Mouse (Mus musculus) MEL (cell line): ENCODE results near the gene Hs3st5. TPM values are rescaled to one million over a fixed set of nuclear protein-coding genes. Genes with fewer than 3 reads are reported as not detected.

ENCODE experiments used
- DNase-seq: peaks from one replicate; pipeline ENCODE4 v3.0.0; 2011; ENCODE audit warnings: low read depth, low spot score
- H3K27ac ChIP-seq: 2 replicates; pipeline ENCODE4 v1.5.1; 2012; ENCODE audit warnings: low read depth, mild to moderate bottlenecking, control low read depth, low read length, moderate library complexity; ENCODE audit not compliant: control insufficient read depth
- H3K27me3 ChIP-seq, 2 experiments: fragments of 150-350 bp in 1 of 2; sonication (generic) in 1 of 2; 2 replicates each; pipeline ENCODE4 v1.6.1; 2012; ENCODE audit warnings: low read length in 2 of 2, mild to moderate bottlenecking in 2 of 2, improper control_type of control experiment in 1 of 2, moderate library complexity in 1 of 2; ENCODE audit not compliant: insufficient read depth in 2 of 2, control insufficient read depth in 1 of 2
- H3K36me3 ChIP-seq, 2 experiments: 2 replicates each; pipeline ENCODE4 v1.6.1; 2012 to 2014; ENCODE audit warnings: low read length in 2 of 2, improper control_type of control experiment in 1 of 2, inconsistent platforms in 1 of 2, mild to moderate bottlenecking in 1 of 2; ENCODE audit not compliant: insufficient read depth in 2 of 2, control insufficient read depth in 1 of 2
- H3K4me1 ChIP-seq, 2 experiments: fragments of 150-350 bp in 1 of 2; sonication (generic) in 1 of 2; 2 replicates each; pipeline ENCODE4 v1.6.1; 2012; ENCODE audit warnings: low read length in 2 of 2, improper control_type of control experiment in 1 of 2, mild to moderate bottlenecking in 1 of 2; ENCODE audit not compliant: insufficient read depth in 2 of 2, control insufficient read depth in 1 of 2
- H3K4me3 ChIP-seq, 2 experiments: fragments of 150-350 bp in 1 of 2; sonication (generic) in 1 of 2; 2 replicates each; pipeline ENCODE4 v1.5.1; 2012; ENCODE audit warnings: low read depth in 2 of 2, low read length in 2 of 2, mild to moderate bottlenecking in 2 of 2, moderate library complexity in 2 of 2, control low read depth in 1 of 2, improper control_type of control experiment in 1 of 2; ENCODE audit not compliant: control insufficient read depth in 1 of 2, insufficient read depth in 1 of 2
- H3K79me2 ChIP-seq: 2 replicates; pipeline ENCODE4 v1.6.1; 2012; ENCODE audit warnings: mild to moderate bottlenecking, low read length, moderate library complexity; ENCODE audit not compliant: control insufficient read depth, poor library complexity, insufficient read depth
- H3K9ac ChIP-seq: 2 replicates; pipeline ENCODE4 v1.6.1; 2012; ENCODE audit warnings: low read depth, mild to moderate bottlenecking, control low read depth, low read length, moderate library complexity; ENCODE audit not compliant: control insufficient read depth, poor library complexity, severe bottlenecking
- H3K9me3 ChIP-seq: fragments of 150-350 bp; sonication (generic); replicated peaks from 2 replicates; pipeline ENCODE4 v1.6.1; 2012; ENCODE audit warnings: mild to moderate bottlenecking, low read length, improper control_type of control experiment, moderate library complexity; ENCODE audit not compliant: insufficient read depth
- BHLHE40 ChIP-seq: IDR thresholded peaks from 2 replicates; pipeline ENCODE4 v1.6.1; 2012; ENCODE audit warnings: low read depth, mild to moderate bottlenecking, inconsistent platforms, low read length, improper control_type of control experiment, borderline replicate concordance
- CHD1 ChIP-seq: IDR thresholded peaks from 2 replicates; pipeline ENCODE4 v1.6.1; 2012; ENCODE audit warnings: low read depth, mild to moderate bottlenecking, inconsistent platforms, low read length, improper control_type of control experiment
- CHD2 ChIP-seq: IDR thresholded peaks from 2 replicates; pipeline ENCODE4 v1.6.1; 2011; ENCODE audit warnings: low read length, improper control_type of control experiment
- E2F4 ChIP-seq: IDR thresholded peaks from 2 replicates; pipeline ENCODE4 v1.6.1; 2011; ENCODE audit warnings: low read depth, low read length, improper control_type of control experiment, borderline replicate concordance
- ELF1 ChIP-seq: IDR thresholded peaks from 2 replicates; pipeline ENCODE4 v1.6.1; 2014; ENCODE audit warnings: low read depth, mild to moderate bottlenecking, inconsistent platforms, low read length, improper control_type of control experiment, moderate library complexity
- EP300 ChIP-seq, 2 experiments: IDR thresholded peaks; 2 replicates each; pipeline ENCODE4 v1.6.1; 2011; ENCODE audit warnings: improper control_type of control experiment in 2 of 2, low read length in 2 of 2, low read depth in 1 of 2, mild to moderate bottlenecking in 1 of 2
- GABPA ChIP-seq: IDR thresholded peaks from 2 replicates; pipeline ENCODE4 v1.6.1; 2012; ENCODE audit warnings: low read depth, mild to moderate bottlenecking, inconsistent platforms, low read length, improper control_type of control experiment, moderate library complexity
- GATA1 ChIP-seq: IDR thresholded peaks from 2 replicates; pipeline ENCODE4 v1.6.1; 2011; ENCODE audit warnings: low read depth, low read length, improper control_type of control experiment
- KAT2A ChIP-seq: conservative IDR thresholded peaks from 2 replicates; pipeline ENCODE4 v1.6.1; 2012; ENCODE audit warnings: low read depth, low read length, improper control_type of control experiment, inconsistent platforms
- MAX ChIP-seq: IDR thresholded peaks from 2 replicates; pipeline ENCODE4 v1.6.1; 2011; ENCODE audit warnings: low read length, improper control_type of control experiment
- MEF2A ChIP-seq: IDR thresholded peaks from 2 replicates; pipeline ENCODE4 v1.6.1; 2014; ENCODE audit warnings: low read depth, mild to moderate bottlenecking, inconsistent platforms, low read length, improper control_type of control experiment; ENCODE audit not compliant: poor library complexity, insufficient replicate concordance, severe bottlenecking; ENCODE audit errors: extremely low read depth
- MXI1 ChIP-seq: IDR thresholded peaks from 2 replicates; pipeline ENCODE4 v1.6.1; 2011; ENCODE audit warnings: mild to moderate bottlenecking, low read depth, low read length, improper control_type of control experiment
- MYC ChIP-seq: IDR thresholded peaks from 2 replicates; pipeline ENCODE4 v1.6.1; 2011; ENCODE audit warnings: low read depth, mild to moderate bottlenecking, low read length, improper control_type of control experiment, moderate library complexity
- NELFE ChIP-seq: IDR thresholded peaks from 2 replicates; pipeline ENCODE4 v1.6.1; 2011; ENCODE audit warnings: low read depth, low read length, improper control_type of control experiment
- RCOR1 ChIP-seq: IDR thresholded peaks from 2 replicates; pipeline ENCODE4 v1.6.1; 2012; ENCODE audit warnings: low read depth, mild to moderate bottlenecking, inconsistent platforms, low read length, improper control_type of control experiment
- SMC3 ChIP-seq: IDR thresholded peaks from 2 replicates; pipeline ENCODE4 v1.6.1; 2011; ENCODE audit warnings: low read depth, low read length, improper control_type of control experiment
- TAL1 ChIP-seq: IDR thresholded peaks from 2 replicates; pipeline ENCODE4 v1.6.1; 2012; ENCODE audit warnings: mild to moderate bottlenecking, inconsistent platforms, low read length, moderate library complexity, mixed read lengths
- USF2 ChIP-seq, 2 experiments: IDR thresholded peaks; 2 replicates each; pipeline ENCODE4 v1.6.1; 2011 to 2012; ENCODE audit warnings: improper control_type of control experiment in 2 of 2, low read length in 2 of 2, borderline replicate concordance in 1 of 2, inconsistent platforms in 1 of 2, low read depth in 1 of 2, mild to moderate bottlenecking in 1 of 2; ENCODE audit not compliant: insufficient read depth in 1 of 2
- ZMIZ1 ChIP-seq: IDR thresholded peaks from 2 replicates; pipeline ENCODE4 v1.6.1; 2012; ENCODE audit warnings: low read depth, mild to moderate bottlenecking, inconsistent platforms, low read length, improper control_type of control experiment, moderate library complexity
- ZNF384 ChIP-seq: IDR thresholded peaks from 2 replicates; pipeline ENCODE4 v1.6.1; 2012; ENCODE audit warnings: low read depth, mild to moderate bottlenecking, inconsistent platforms, low read length, improper control_type of control experiment
- polyA plus RNA-seq, 2 experiments: library from polyadenylated mRNA; stranded (reverse) in 1 of 2; unstranded in 1 of 2; fragments of >175 nt in 1 of 2; fragments of >200 nt in 1 of 2; gene quantifications; 2 replicates each; pipeline versions ENCODE4 v1.2.1 to v1.2.4; 2012; ENCODE audit warnings: low replicate concordance in 2 of 2, low read depth in 1 of 2; ENCODE audit not compliant: insufficient read length in 2 of 2, insufficient read depth in 1 of 2, missing spikeins in 1 of 2
- total RNA-seq: library from RNA; depleted of rRNA; stranded (reverse); fragments of 300-350 nt; gene quantifications from 2 replicates; pipeline ENCODE4 v1.2.3, GENCODE M21; 2012

Hs3st5 gene
- total and polyA plus RNA-seq, 3 experiments = not detected

DNA sequence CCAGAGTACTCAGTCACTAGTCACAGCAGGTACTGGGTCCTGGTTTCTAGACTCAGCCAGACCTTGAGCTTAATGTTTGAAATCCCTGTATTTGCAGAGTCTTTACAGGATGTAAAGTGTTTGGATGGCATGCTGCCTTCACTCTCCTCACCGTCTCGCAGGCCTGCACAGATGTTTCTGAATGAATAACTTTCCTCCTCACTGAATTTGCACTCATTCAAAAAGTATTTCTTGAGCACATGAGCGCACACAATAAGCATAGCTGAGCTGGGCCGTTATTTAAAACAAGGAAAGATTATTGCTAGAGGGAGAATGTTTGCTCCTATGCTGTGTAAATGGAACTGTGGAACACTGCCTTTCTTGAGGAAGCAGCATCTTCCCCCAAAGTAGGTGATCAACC, 2.9 kb downstream of the Hs3st5 start:
- TF ChIP-seq BHLHE40 (no peak), MXI1 (no peak), GABPA (no peak), ELF1 (no peak), NELFE (no peak), TAL1 (no peak), EP300 (IDR thresholded peaks at IDR 0.05; ENCODE audit: low read depth in 1 of 2, low read length in 2 of 2) (no peak), ZMIZ1 (no peak), KAT2A (no peak), SMC3 (no peak), GATA1 (no peak), USF2 (IDR thresholded peaks at IDR 0.05; ENCODE audit: borderline replicate concordance in 1 of 2, insufficient read depth in 1 of 2, low read depth in 1 of 2, low read length in 2 of 2) (no peak), CHD2 (no peak)
- no peaks in the 10 kb centered on the region for H3K4me1 ChIP-seq
- H3K9ac ChIP-seq = no peak overlapping the region
- H3K79me2 ChIP-seq = no peaks in the 10 kb centered on the region
- H3K36me3 ChIP-seq = no peaks in the 10 kb centered on the region
- no peak for DNase-seq
- H3K4me3 ChIP-seq = no peak overlapping the region
- H3K9me3 ChIP-seq = no peaks in the 10 kb centered on the region
- H3K27me3 ChIP-seq = no peaks in the 10 kb centered on the region
- no peak overlapping the region for H3K27ac ChIP-seq

DNA sequence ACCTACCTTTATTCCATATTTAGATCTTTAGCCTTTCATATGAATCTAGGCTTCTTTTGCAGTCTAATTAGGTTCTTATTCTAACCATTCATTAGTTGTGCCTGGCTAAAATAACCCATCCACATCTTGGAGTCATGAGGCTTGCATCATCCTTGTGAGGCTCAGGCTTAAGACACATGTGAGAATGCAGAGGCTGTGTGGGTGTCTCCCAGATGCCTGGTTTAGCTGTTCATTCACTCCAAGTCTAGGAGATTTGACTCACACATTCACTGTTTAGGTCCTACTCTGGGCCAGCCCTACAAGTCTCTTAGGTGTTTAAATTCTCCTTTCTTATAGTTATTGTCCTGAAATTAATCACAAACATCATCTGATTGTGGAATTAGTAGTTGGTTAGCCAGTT, 17.3 kb downstream of the Hs3st5 start:
- TF ChIP-seq MAX = no peak
- no peak for TF ChIP-seq CHD1
- no peak for TF ChIP-seq RCOR1
- TF ChIP-seq MYC = no peak
- no peak for TF ChIP-seq ZNF384
- TF ChIP-seq E2F4 = no peak
- TF ChIP-seq MEF2A = no peak
- no peak for TF ChIP-seq NELFE
- H3K27me3 ChIP-seq = no peaks in the 10 kb centered on the region
- H3K4me1 ChIP-seq = no peaks in the 10 kb centered on the region
- H3K9ac ChIP-seq = no peak overlapping the region
- H3K36me3 ChIP-seq = no peaks in the 10 kb centered on the region
- H3K9me3 ChIP-seq = no peaks in the 10 kb centered on the region
- no peak overlapping the region for H3K27ac ChIP-seq
- no peaks in the 10 kb centered on the region for H3K79me2 ChIP-seq
- H3K4me3 ChIP-seq = no peak overlapping the region
- DNase-seq = no peak
